Mouse (Mus musculus): ENCODE data around the gene Phactr4. TPM values are rescaled to one million over a fixed set of nuclear protein-coding genes. Genes with fewer than 3 reads are reported as not detected.
A peak's percentile ranks its signal among the peaks of the same experiment; 100 is the strongest.

Phactr4 gene
- total and polyA plus RNA-seq, 3 experiments = 0.95 to 9.6 (median 1.4) TPM

- Histone ChIP-seq H3K4me2 (ENCODE audit: insufficient read depth, low read depth, poor library complexity, severe bottlenecking) (no peak overlapping the region), H3K9ac (ENCODE audit: insufficient read depth, low read depth) (no peak overlapping the region), H3K9me3 (replicated peaks; ENCODE audit: low read length) (no peaks in the 10 kb centered on the region), H3K27me3 (replicated peaks) (no peaks in the 10 kb centered on the region), H3K4me1 (ENCODE audit: control insufficient read depth in 1 of 2, insufficient read depth in 2 of 2) (peaks cover 8 to 42% of the 10 kb centered on the region in 2 experiments), H3K79me2 (replicated peaks; ENCODE audit: control insufficient read depth, extremely low read depth, insufficient read depth, poor library complexity, severe bottlenecking) (peaks cover 23% of the 10 kb centered on the region), H3K4me3 (replicated peaks in 1 of 3; ENCODE audit: low read depth in 2 of 3, low read length in 2 of 3, poor library complexity in 1 of 3) (no peak overlapping the region), H3K36me3 (replicated peaks in 1 of 2; ENCODE audit: control insufficient read depth in 1 of 2, insufficient read depth in 1 of 2, low read length in 1 of 2) (peaks cover 15 to 50% of the 10 kb centered on the region in 2 experiments), H3K27ac (ENCODE audit: insufficient read depth, low read depth) (no peak overlapping the region)
- in situ Hi-C loops (cut with MboI; ENCODE audit: low pct_ligation_motif_present, low pct_unique_long_range_greater_than_20kb, low sequenced_read_pairs) (loop anchor here (10.0 kb wide), 1 partner anchor 59 kb away; no protein-coding TSS in a partner anchor), dilution Hi-C loops (cut with MboI; ENCODE audit: extremely low pct_ligation_motif_present, extremely low pct_unique_long_range_greater_than_20kb, low sequenced_read_pairs) (no loop called here)
- no peak for TF ChIP-seq ETS1 (conservative IDR thresholded peaks at IDR 0.05; ENCODE audit: low read depth, low read length)
- no peak for TF ChIP-seq NRF1 (IDR thresholded peaks at IDR 0.05; ENCODE audit: low read depth, low read length)
- TF ChIP-seq POLR2A (IDR thresholded peaks at IDR 0.05; ENCODE audit: low read depth, low read length) = no peak
- no peak for TF ChIP-seq MEF2A (IDR thresholded peaks at IDR 0.05; ENCODE audit: borderline replicate concordance, low read depth, low read length)
- TF ChIP-seq USF2 (conservative IDR thresholded peaks at IDR 0.05; ENCODE audit: low read depth, low read length) = no peak
- no peak for TF ChIP-seq RCOR1 (conservative IDR thresholded peaks at IDR 0.05; ENCODE audit: low read depth, low read length)
- TF ChIP-seq ELF1 (IDR thresholded peaks at IDR 0.05; ENCODE audit: low read depth, low read length) = no peak
- TF ChIP-seq SIN3A (IDR thresholded peaks at IDR 0.05; ENCODE audit: low read length) = no peak
- DNase-seq (ENCODE audit: extremely low read depth) = no peak
Observed at GRCm38 (mm10) chr4:132355403-132355802, 66.9 kb downstream of the Phactr4 start.

- Histone ChIP-seq H3K27me3 (replicated peaks) (no peaks in the 10 kb centered on the region), H3K27ac (ENCODE audit: insufficient read depth, low read depth) (no peak overlapping the region), H3K9ac (ENCODE audit: insufficient read depth, low read depth) (no peak overlapping the region), H3K4me2 (ENCODE audit: insufficient read depth, low read depth, poor library complexity, severe bottlenecking) (no peak overlapping the region), H3K4me3 (replicated peaks in 1 of 3; ENCODE audit: low read depth in 2 of 3, low read length in 2 of 3, poor library complexity in 1 of 3) (no peak overlapping the region), H3K36me3 (replicated peaks in 1 of 2; ENCODE audit: control insufficient read depth in 1 of 2, insufficient read depth in 1 of 2, low read length in 1 of 2) (peaks cover 14 to 50% of the 10 kb centered on the region in 2 experiments), H3K9me3 (replicated peaks; ENCODE audit: low read length) (no peaks in the 10 kb centered on the region), H3K4me1 (ENCODE audit: control insufficient read depth in 1 of 2, insufficient read depth in 2 of 2) (peaks cover 8 to 50% of the 10 kb centered on the region in 2 experiments), H3K79me2 (replicated peaks; ENCODE audit: control insufficient read depth, extremely low read depth, insufficient read depth, poor library complexity, severe bottlenecking) (peaks cover 23% of the 10 kb centered on the region)
- DNase-seq (ENCODE audit: extremely low read depth) = no peak
- TF ChIP-seq USF2 (conservative IDR thresholded peaks at IDR 0.05; ENCODE audit: low read depth, low read length) = no peak
- no peak for TF ChIP-seq POLR2A (IDR thresholded peaks at IDR 0.05; ENCODE audit: low read depth, low read length)
- dilution Hi-C loops (cut with MboI; ENCODE audit: extremely low pct_ligation_motif_present, extremely low pct_unique_long_range_greater_than_20kb, low sequenced_read_pairs) = no loop called here
- in situ Hi-C loops (cut with MboI; ENCODE audit: low pct_ligation_motif_present, low pct_unique_long_range_greater_than_20kb, low sequenced_read_pairs) = loop anchor here (10.0 kb wide), 1 partner anchor 60 kb away; no protein-coding TSS in a partner anchor
Observed at GRCm38 (mm10) chr4:132354571-132354970, 67.7 kb downstream of the Phactr4 start.

GRCm38 (mm10) chr4:132353481-132353885 lies 68.8 kb downstream of the Phactr4 start, which contains the start of gene Rcc1:
TSS of gene Rcc1 (minus strand) at chr4:132353605.
- Histone ChIP-seq H3K4me1 (ENCODE audit: control insufficient read depth in 1 of 2, insufficient read depth in 2 of 2) (peaks cover 8 to 48% of the 10 kb centered on the region in 2 experiments), H3K27ac (ENCODE audit: insufficient read depth, low read depth) (peak within 1 kb of the TSS; percentile 81), H3K36me3 (replicated peaks in 1 of 2; ENCODE audit: control insufficient read depth in 1 of 2, insufficient read depth in 1 of 2, low read length in 1 of 2) (peaks cover 14 to 41% of the 10 kb centered on the region in 2 experiments), H3K9me3 (replicated peaks; ENCODE audit: low read length) (no peaks in the 10 kb centered on the region), H3K9ac (ENCODE audit: insufficient read depth, low read depth) (peak within 1 kb of the TSS; percentile 99), H3K79me2 (replicated peaks; ENCODE audit: control insufficient read depth, extremely low read depth, insufficient read depth, poor library complexity, severe bottlenecking) (peaks cover 23% of the 10 kb centered on the region), H3K4me2 (ENCODE audit: insufficient read depth, low read depth, poor library complexity, severe bottlenecking) (peak within 1 kb of the TSS; percentile 91), H3K27me3 (replicated peaks) (no peaks in the 10 kb centered on the region), H3K4me3 (replicated peaks in 1 of 3; ENCODE audit: low read depth in 2 of 3, low read length in 2 of 3, poor library complexity in 1 of 3) (peak within 1 kb of the TSS; percentile 84 to 96 (median 87))
- in situ Hi-C loops (cut with MboI; ENCODE audit: low pct_ligation_motif_present, low pct_unique_long_range_greater_than_20kb, low sequenced_read_pairs) (loop anchor here (10.0 kb wide), 1 partner anchor 61 kb away; no protein-coding TSS in a partner anchor), dilution Hi-C loops (cut with MboI; ENCODE audit: extremely low pct_ligation_motif_present, extremely low pct_unique_long_range_greater_than_20kb, low sequenced_read_pairs) (no loop called here)
- peak; percentile 95 for DNase-seq (ENCODE audit: extremely low read depth)
- TF ChIP-seq IRF4 (IDR thresholded peaks at IDR 0.05; ENCODE audit: low read depth, low read length) (peak; percentile 43; the same call in 1 of the 2 replicates), NELFE (IDR thresholded peaks at IDR 0.05; ENCODE audit: low read depth, low read length) (peak; percentile 100), HCFC1 (IDR thresholded peaks at IDR 0.05; ENCODE audit: low read depth, low read length) (peak; percentile 79), UBTF (IDR thresholded peaks at IDR 0.05; ENCODE audit: low read depth, low read length) (0 out of 2 replicates have a peak, but pooled peaks have one; percentile 55), JUND (conservative IDR thresholded peaks at IDR 0.05; ENCODE audit: low read depth, low read length) (no peak), ELF1 (IDR thresholded peaks at IDR 0.05; ENCODE audit: low read depth, low read length) (peak; percentile 96), TBP (conservative IDR thresholded peaks at IDR 0.05; ENCODE audit: low read depth, low read length) (peak; percentile 98), MYC (IDR thresholded peaks at IDR 0.05; ENCODE audit: low read depth, low read length) (peak; percentile 86), ETS1 (conservative IDR thresholded peaks at IDR 0.05; ENCODE audit: low read depth, low read length) (peak; percentile 22; the same call in 1 of the 2 replicates), ZMIZ1 (IDR thresholded peaks at IDR 0.05; ENCODE audit: low read depth, low read length) (peak; percentile 100), SIN3A (IDR thresholded peaks at IDR 0.05; ENCODE audit: low read length) (peak; percentile 85; the same call in 1 of the 2 replicates), ZNF384 (IDR thresholded peaks at IDR 0.05; ENCODE audit: low read depth, low read length) (peak; percentile 63), MAX (IDR thresholded peaks at IDR 0.05; ENCODE audit: low read length) (peak; percentile 62; the same call in 1 of the 2 replicates), MEF2A (IDR thresholded peaks at IDR 0.05; ENCODE audit: borderline replicate concordance, low read depth, low read length) (peak; percentile 52; the same call in 1 of the 2 replicates), E2F4 (IDR thresholded peaks at IDR 0.05; ENCODE audit: insufficient replicate concordance, low read depth, low read length) (no peak), CHD1 (IDR thresholded peaks at IDR 0.05; ENCODE audit: low read depth, low read length) (no peak), PAX5 (IDR thresholded peaks at IDR 0.05; ENCODE audit: low read length) (no peak), CHD2 (IDR thresholded peaks at IDR 0.05; ENCODE audit: low read length) (no peak), RCOR1 (conservative IDR thresholded peaks at IDR 0.05; ENCODE audit: low read depth, low read length) (no peak), RAD21 (IDR thresholded peaks at IDR 0.05; ENCODE audit: low read depth, low read length) (no peak), SMC3 (IDR thresholded peaks at IDR 0.05; ENCODE audit: low read depth, low read length) (no peak)
